Mouse (Mus musculus) heart, postnatal 0 days (tissue): ENCODE measurements around the gene St5. TPM values are rescaled to one million over a fixed set of nuclear protein-coding genes. Genes with fewer than 3 reads are reported as not detected.

Source experiments
- ATAC-seq: fragments of 200-750 bp; cut with Nextera tagmentation; 2 replicates; pipeline ENCODE4 v1.8.0; 2017; ENCODE audit warnings: low read depth, moderate number of reproducible peaks, moderate library complexity; ENCODE audit not compliant: insufficient read depth
- DNase-seq: peaks from one replicate; pipeline ENCODE4 v3.0.0-alpha.2; 2016; ENCODE audit warnings: low spot score
- H3K27ac ChIP-seq: fragments of 300-500 bp; sonication (generic); 2 replicates; pipeline ENCODE4 v1.5.1; 2014; ENCODE audit warnings: low read depth, mild to moderate bottlenecking
- H3K27me3 ChIP-seq: fragments of 300-500 bp; sonication (generic); 2 replicates; pipeline ENCODE4 v1.6.1; 2014; ENCODE audit warnings: low read length, mixed read lengths; ENCODE audit not compliant: control insufficient read depth, insufficient read depth
- H3K36me3 ChIP-seq: fragments of 300-500 bp; sonication (generic); replicated peaks from 2 replicates; pipeline ENCODE4 v1.6.1; 2014; ENCODE audit warnings: low read length, mixed read lengths; ENCODE audit not compliant: control insufficient read depth, insufficient read depth
- H3K4me1 ChIP-seq: fragments of 300-500 bp; sonication (generic); 2 replicates; pipeline ENCODE4 v1.6.1; 2014; ENCODE audit warnings: antibody characterized with exemption; ENCODE audit not compliant: control insufficient read depth, insufficient read depth
- H3K4me2 ChIP-seq: fragments of 300-500 bp; sonication (generic); 2 replicates; pipeline ENCODE4 v1.6.1; 2014; ENCODE audit warnings: low read depth, mild to moderate bottlenecking, low read length, moderate library complexity
- H3K4me3 ChIP-seq: fragments of 300-500 bp; sonication (generic); 2 replicates; pipeline ENCODE4 v1.5.1; 2014; ENCODE audit warnings: low read depth, low read length
- H3K9ac ChIP-seq: fragments of 300-500 bp; sonication (generic); replicated peaks from 2 replicates; pipeline ENCODE4 v1.6.1; 2014; ENCODE audit warnings: low read depth, low read length, mixed read lengths
- H3K9me3 ChIP-seq: fragments of 300-500 bp; sonication (generic); replicated peaks from 2 replicates; pipeline ENCODE4 v1.6.1; 2016; ENCODE audit warnings: low read length; ENCODE audit not compliant: control insufficient read depth
- CTCF ChIP-seq: IDR thresholded peaks from 2 replicates; pipeline ENCODE4 v1.5.1; 2016; ENCODE audit warnings: antibody characterized with exemption, control low read depth, low read depth
- EP300 ChIP-seq: IDR thresholded peaks from 2 replicates; pipeline ENCODE4 v1.6.1; 2016; ENCODE audit warnings: antibody characterized with exemption, low read depth
- WGBS: fragments of 180-500 bp; shearing (Covaris S2); extraction: QIAGEN DNeasy Blood & Tissue Kit; methylation state at CpG from one replicate; pipeline ENCODE4 v1.1.7; 2014; 5-methylcytosine and 5-hydroxymethylcytosine counted together
- polyA plus RNA-seq: library from polyadenylated mRNA; unstranded; fragments of >200 nt; fragmentation: Nextera tagmentation; extraction: Ambion mirVana; gene quantifications from 2 replicates; pipeline ENCODE4 v1.2.1, GENCODE M21; 2015
- total RNA-seq: library from RNA; depleted of rRNA; stranded (reverse); fragments of >200 nt; gene quantifications from 2 replicates; pipeline ENCODE4 v1.2.3, GENCODE M21; 2014; ENCODE audit warnings: low replicate concordance

St5 gene
- total and polyA plus RNA-seq, 2 experiments from 2014 or later: 28.8 to 58.8 TPM

DNA sequence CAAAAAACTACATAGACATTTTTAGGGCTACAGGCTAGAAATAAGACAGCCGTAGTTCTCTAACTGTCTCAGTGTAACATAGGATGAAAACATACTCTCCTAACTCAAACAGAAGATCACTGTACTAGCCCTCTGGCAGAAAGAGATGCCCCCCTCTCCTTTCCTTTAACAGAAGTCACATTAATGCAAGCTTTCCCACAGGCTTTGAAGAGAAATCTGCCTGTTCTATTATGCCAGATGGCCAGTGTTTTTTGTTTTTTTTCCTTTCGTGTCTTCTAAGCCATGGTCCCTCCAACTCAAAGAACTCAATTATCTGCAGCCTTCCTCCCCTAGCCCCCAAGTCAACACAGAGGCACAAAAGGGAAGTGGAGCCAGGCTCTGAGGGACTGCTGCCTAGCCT lies 90.9 kb downstream of the St5 start:
- peak overlapping the region; percentile 40; the same call in 1 of the 2 replicates for H3K27ac ChIP-seq

GRCm38 (mm10) chr7:109610348-109610747 lies 93.1 kb downstream of the St5 start:
- no peak overlapping the region for H3K4me3 ChIP-seq
- H3K27me3 ChIP-seq: no peaks in the 10 kb centered on the region
- peak overlapping the region; percentile 11; the same call in 1 of the 2 replicates for H3K27ac ChIP-seq
- no peak for ATAC-seq
- no peak for DNase-seq
- H3K36me3 ChIP-seq: no peaks in the 10 kb centered on the region; the same call in 1 of the 2 replicates
- H3K4me1 ChIP-seq: peaks cover 70% of the 10 kb centered on the region
- WGBS: 77% methylated on average over 2 of the region's 2 CpGs
- TF ChIP-seq EP300 (no peak), CTCF (no peak)
- H3K9ac ChIP-seq: no peak overlapping the region
- H3K4me2 ChIP-seq: no peak overlapping the region
- H3K9me3 ChIP-seq: no peaks in the 10 kb centered on the region

More for the DNA sequence above, 90.9 kb downstream of the St5 start:
- H3K9ac ChIP-seq: no peak overlapping the region
- ATAC-seq (no peak), DNase-seq (no peak)
- no peaks in the 10 kb centered on the region; the same call in 1 of the 2 replicates for H3K36me3 ChIP-seq
- TF ChIP-seq CTCF (no peak), EP300 (no peak)
- H3K9me3 ChIP-seq: no peaks in the 10 kb centered on the region
- H3K4me3 ChIP-seq: no peak overlapping the region
- H3K4me1 ChIP-seq: peaks cover 66% of the 10 kb centered on the region
- H3K27me3 ChIP-seq: no peaks in the 10 kb centered on the region
- no peak overlapping the region for H3K4me2 ChIP-seq
- WGBS: 78% methylated on average over 2 of the region's 2 CpGs

DNA sequence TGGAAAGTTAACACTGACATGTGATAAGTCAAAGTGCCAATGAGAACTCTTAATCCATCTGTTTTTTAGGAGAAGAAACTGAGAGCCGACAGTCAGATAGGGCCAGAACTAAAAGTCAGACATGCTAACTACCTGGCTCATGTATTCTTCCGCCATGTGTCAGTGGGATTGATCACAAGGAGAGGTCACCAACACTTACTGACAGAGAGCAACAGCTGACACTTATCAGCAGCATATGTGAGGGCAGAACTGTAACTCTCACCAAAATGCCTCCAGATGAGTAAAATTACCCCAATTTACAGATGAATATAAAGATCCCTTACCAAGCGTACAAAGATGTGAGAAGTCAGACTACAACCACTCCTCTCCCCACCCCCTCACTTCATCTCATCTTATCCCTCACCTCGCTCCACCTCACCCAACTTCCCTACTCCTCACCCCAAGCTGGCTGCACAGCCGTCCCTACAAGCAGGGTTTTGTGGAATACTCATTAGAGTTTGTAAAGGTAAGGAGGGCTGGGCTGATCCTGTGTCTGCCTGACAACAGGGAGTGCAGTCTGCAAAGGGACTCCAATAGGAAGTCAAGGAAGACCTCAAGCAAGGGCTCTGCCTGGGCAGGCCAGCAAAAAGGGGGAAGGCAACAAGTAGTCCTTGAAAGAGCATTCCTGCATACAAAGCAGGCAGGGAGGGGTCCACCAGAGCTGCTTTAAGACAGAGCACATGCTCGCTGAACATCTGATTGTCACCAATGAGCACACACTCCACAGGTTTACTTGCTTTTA lies 93.7 kb downstream of the St5 start:
- 70% methylated on average over 6 of the region's 6 CpGs for WGBS
- ATAC-seq: no peak
- no peak overlapping the region for H3K9ac ChIP-seq
- no peaks in the 10 kb centered on the region for H3K9me3 ChIP-seq
- H3K27me3 ChIP-seq: no peaks in the 10 kb centered on the region
- no peak overlapping the region for H3K4me3 ChIP-seq
- H3K36me3 ChIP-seq: no peaks in the 10 kb centered on the region; the same call in 1 of the 2 replicates
- TF ChIP-seq CTCF (no peak), EP300 (no peak)
- peaks cover 64% of the 10 kb centered on the region for H3K4me1 ChIP-seq
- DNase-seq: no peak
- H3K4me2 ChIP-seq: no peak overlapping the region
- H3K27ac ChIP-seq: no peak overlapping the region; the same call in 1 of the 2 replicates

DNA sequence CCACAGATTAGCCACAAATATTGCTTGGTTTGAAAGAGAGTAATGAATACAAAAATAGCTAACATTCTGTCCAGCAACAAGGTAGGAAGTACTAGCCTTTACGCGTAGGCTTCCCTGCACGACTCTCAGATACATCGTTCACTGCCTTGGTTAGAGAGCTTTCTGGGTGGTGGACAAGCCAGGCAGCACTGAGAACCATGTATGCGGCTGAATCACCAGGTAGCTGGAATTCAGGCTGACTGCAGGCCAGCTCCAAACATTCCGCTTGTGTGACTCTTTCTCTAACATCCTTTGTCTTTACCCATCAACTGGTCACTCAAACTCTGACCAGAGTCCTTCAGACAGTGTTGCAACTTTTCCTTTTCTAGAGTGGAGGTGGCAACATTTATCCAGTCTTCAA lies 94.6 kb downstream of the St5 start:
- WGBS: 77% methylated on average over 6 of the region's 6 CpGs
- peaks cover 55% of the 10 kb centered on the region for H3K4me1 ChIP-seq
- H3K27ac ChIP-seq: peak overlapping the region; percentile 74; the same call in 1 of the 2 replicates
- ATAC-seq: no peak
- no peak overlapping the region for H3K4me3 ChIP-seq
- H3K9ac ChIP-seq: no peak overlapping the region
- H3K36me3 ChIP-seq: no peaks in the 10 kb centered on the region; the same call in 1 of the 2 replicates
- no peak for TF ChIP-seq CTCF
- no peak for TF ChIP-seq EP300
- no peak for DNase-seq
- no peaks in the 10 kb centered on the region for H3K9me3 ChIP-seq
- H3K4me2 ChIP-seq: no peak overlapping the region
- no peaks in the 10 kb centered on the region for H3K27me3 ChIP-seq

DNA sequence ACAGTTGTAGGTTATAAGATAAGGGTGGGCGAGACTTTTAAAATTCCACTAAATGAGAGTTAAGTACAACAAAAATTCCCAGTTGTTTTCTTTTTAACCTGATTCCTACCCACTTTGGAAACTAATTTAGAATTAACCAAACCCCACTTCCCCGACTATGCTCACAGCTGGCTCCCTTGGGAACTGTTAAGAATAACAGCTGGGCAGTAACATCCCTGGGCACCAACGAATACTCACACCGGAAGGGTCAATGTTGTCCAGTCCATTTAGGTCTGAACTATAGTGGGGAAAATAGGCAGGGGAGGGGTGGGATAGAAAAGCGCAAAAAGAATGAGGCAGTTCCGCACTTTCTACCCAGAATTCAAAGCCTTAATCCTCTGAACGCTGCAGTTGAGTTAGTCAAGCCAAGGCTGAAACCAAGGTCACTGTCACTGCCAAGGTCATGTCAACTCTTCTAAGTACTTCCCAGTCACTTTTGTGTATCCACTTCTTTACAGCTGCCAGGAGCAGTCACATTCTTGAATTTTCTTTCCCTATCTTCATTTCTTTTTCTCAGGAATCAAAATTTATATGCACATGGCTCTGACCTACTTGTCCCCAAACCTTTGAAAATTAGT lies 96.3 kb downstream of the St5 start:
- no peak overlapping the region for H3K4me2 ChIP-seq
- H3K36me3 ChIP-seq: no peaks in the 10 kb centered on the region; the same call in 1 of the 2 replicates
- no peaks in the 10 kb centered on the region for H3K27me3 ChIP-seq
- DNase-seq (peak; percentile 65), ATAC-seq (no peak)
- H3K27ac ChIP-seq: peak overlapping the region; percentile 74
- no peaks in the 10 kb centered on the region for H3K9me3 ChIP-seq
- TF ChIP-seq EP300: no peak
- H3K9ac ChIP-seq: no peak overlapping the region
- WGBS: 59% methylated on average over 7 of the region's 7 CpGs
- H3K4me1 ChIP-seq: peaks cover 58% of the 10 kb centered on the region
- no peak overlapping the region for H3K4me3 ChIP-seq
